Mouse (Mus musculus): ENCODE results near the gene Faim. TPM values are rescaled to one million over a fixed set of nuclear protein-coding genes. Genes with fewer than 3 reads are reported as not detected.

Faim gene
- polyA plus RNA-seq, 1 experiment from 2014 or later: 87.5 TPM

DNA sequence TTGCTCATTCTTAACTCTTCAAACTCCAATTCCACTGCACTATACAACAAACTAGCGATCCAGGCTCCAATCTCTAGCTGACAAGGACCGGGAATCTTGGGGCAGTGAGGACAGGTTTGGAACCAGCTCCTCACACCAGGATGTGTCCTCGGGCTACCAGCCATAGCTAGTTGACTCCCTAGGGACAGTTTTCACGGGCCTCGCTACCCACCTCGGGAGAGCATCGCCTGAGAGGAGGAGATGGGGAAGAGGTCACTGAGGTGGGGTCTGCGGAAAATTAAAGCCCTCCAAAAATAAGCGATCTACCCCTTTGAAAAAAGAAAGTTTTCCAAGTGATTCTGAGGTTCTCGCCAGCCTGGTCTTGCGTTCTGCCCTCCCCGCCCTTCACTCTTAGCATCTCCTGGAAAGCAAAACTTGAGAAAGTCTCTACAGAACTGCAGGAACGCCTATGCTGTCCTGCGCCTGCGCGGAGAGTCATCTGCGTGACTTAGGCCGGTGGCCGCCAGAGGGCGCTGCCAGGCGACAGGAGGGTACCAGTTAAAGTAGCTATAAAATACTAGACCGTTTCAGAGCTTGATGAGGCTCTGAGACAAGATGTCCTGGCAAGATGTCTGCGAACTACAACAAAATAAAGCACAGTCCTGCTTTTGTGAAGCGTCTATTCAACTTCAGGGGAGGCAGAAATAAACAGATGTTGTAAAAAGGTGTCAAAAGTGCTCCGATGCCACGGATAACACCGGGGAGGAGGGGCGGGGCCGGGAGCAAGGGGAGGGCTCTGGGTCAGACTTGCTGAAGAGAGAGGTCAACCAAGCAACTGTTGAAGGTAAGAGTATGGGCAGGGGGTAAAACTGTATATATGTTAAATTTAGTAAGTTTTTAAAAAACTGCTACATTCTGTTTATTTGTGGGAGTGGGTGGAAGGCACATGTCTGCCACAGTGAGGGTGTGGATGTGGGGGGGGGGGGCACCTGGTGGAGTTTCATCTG is 6.4 kb upstream of the Faim start:
- Histone ChIP-seq H3K4me2 (peak overlapping the region; percentile 53), H3K4me3 (replicated peaks) (peak overlapping the region; percentile 31), H3K27ac (no peak overlapping the region), H3K36me3 (replicated peaks) (no peaks in the 10 kb centered on the region), H3K9ac (peak overlapping the region; percentile 40), H3K9me3 (no peaks in the 10 kb centered on the region), H3K4me1 (peaks cover 4% of the 10 kb centered on the region; the same call in 1 of the 2 replicates), H3K27me3 (peaks cover 51% of the 10 kb centered on the region)
- peak; percentile 72; the same call in 1 of the 2 replicates for ATAC-seq (ENCODE audit: low FRiP score)
- WGBS: 5% methylated on average over 29 of the region's 29 CpGs

DNA sequence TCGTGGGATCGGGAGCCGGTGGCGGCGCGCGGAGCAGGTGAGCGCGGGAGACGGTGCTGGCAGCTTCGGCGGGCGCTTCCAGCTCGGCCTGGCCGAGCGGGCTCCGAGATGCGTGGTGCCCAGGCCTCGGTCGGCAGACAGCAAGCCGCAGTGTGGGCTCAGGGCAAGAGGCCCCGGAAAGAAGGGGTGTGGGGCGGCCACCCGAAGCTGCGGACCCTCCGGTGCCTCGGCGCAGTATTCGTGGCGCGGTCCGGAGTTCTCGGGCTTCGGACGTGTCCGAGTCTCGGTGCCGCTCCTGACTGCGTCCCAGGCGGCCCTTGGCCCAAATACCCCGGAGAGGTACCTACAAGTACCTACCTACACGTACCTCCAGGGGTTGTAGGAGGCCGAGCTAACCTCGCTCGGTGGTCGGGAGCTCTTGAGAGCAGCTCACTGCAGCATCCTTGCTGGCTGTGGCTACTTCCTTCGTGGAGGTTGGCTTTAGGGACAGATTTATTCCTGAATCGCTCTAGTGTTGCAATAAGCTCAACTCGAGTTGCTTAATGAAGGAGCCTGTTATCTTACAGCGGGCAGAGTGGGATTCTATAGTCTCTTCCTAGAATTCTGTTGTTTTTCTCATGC is 413 bp downstream of the Faim start:
- peak; percentile 81; the same call in 1 of the 2 replicates for ATAC-seq (ENCODE audit: low FRiP score)
- H3K4me2 ChIP-seq: peak overlapping the region; percentile 89
- peak overlapping the region; percentile 74 for H3K9ac ChIP-seq
- WGBS: under 1% methylated on average over 43 of the region's 50 CpGs
- peaks cover 19% of the 10 kb centered on the region for H3K27me3 ChIP-seq
- peak overlapping the region; percentile 84 for H3K4me3 ChIP-seq (replicated peaks)
- H3K27ac ChIP-seq: peak overlapping the region; percentile 60
- H3K36me3 ChIP-seq (replicated peaks): no peaks in the 10 kb centered on the region
- no peaks in the 10 kb centered on the region for H3K9me3 ChIP-seq
- peaks cover 12% of the 10 kb centered on the region for H3K4me1 ChIP-seq

DNA sequence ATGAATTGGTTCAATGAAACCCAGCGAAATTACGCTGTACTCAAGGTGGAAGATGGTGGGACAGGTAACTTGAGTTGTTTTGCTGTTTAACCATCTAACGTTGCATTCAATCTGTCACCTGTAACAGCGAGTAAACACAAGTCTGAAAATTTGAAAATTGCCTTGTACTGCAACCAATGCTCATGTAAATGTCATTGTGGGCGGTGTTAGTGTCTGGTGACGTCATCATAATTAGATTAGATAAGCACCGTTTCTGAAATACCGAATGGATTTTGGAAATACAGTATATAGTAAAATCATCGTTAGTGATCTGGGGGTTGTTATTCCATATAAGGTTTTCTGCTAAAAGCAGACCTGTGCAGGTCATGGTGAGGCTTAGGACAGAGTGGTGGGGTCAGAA is 958 bp downstream of the Faim start:
- peaks cover 19% of the 10 kb centered on the region for H3K27me3 ChIP-seq
- no peaks in the 10 kb centered on the region for H3K36me3 ChIP-seq (replicated peaks)
- no peaks in the 10 kb centered on the region for H3K9me3 ChIP-seq
- peak overlapping the region; percentile 84 for H3K4me3 ChIP-seq (replicated peaks)
- no peak for ATAC-seq (ENCODE audit: low FRiP score)
- H3K4me1 ChIP-seq: peaks cover 12% of the 10 kb centered on the region
- H3K4me2 ChIP-seq: peak overlapping the region; percentile 89
- no peak overlapping the region for H3K27ac ChIP-seq
- peak overlapping the region; percentile 74; the same call in 1 of the 2 replicates for H3K9ac ChIP-seq
- WGBS: 57% methylated on average over 9 of the region's 9 CpGs

DNA sequence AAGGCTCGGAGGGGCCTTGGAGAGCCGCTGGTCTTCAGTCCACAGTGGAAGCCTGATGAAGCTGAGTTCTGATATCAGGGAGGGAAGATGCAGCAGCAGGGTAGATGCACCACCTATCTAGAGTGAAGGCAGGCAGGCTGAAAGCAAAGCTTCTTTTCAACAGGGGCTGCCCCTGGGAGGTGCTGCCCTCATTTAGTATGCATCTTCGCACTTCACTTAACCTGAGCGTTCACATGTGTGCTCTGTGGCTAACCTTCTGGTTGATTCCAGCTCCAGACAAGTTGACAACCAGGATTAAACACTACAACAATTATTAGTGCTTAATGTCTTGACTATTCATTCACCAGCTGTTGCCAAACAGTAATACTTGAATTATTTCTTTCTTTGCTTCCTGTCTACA is 7.9 kb downstream of the Faim start:
- Histone ChIP-seq H3K4me1 (no peaks in the 10 kb centered on the region), H3K9me3 (no peaks in the 10 kb centered on the region), H3K4me2 (no peak overlapping the region), H3K9ac (no peak overlapping the region), H3K36me3 (replicated peaks) (peaks cover 19% of the 10 kb centered on the region; the same call in 1 of the 2 replicates), H3K27me3 (no peaks in the 10 kb centered on the region), H3K4me3 (replicated peaks) (no peak overlapping the region), H3K27ac (no peak overlapping the region)
- ATAC-seq (ENCODE audit: low FRiP score): no peak
- 94% methylated on average over 4 of the region's 4 CpGs for WGBS

DNA sequence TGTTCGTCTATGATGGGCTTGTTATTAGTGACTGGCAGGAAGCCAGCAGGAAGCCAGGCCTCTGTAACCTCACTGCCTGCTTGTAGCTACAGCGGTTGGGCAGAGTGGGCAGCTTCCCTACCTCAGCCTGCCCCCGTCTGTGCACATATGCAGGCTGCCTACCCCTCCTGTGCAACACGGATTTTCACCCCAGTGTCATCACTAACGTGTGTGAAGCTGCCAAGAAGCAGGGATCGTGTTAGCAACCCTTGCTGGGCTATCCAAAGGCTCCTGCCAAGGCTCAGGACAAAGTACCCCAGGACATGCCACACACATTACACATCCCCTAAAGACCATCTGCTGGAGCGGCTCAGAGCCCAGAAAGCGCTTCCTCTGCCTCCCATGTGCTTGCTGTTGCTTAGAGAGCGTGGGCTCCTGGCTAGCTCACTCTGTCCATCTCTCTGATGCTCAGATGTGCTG is 13.7 kb downstream of the Faim start:
- Histone ChIP-seq H3K27ac (no peak overlapping the region), H3K9ac (no peak overlapping the region), H3K27me3 (no peaks in the 10 kb centered on the region), H3K4me2 (no peak overlapping the region), H3K4me3 (replicated peaks) (no peak overlapping the region), H3K4me1 (no peaks in the 10 kb centered on the region), H3K9me3 (no peaks in the 10 kb centered on the region), H3K36me3 (replicated peaks) (peaks cover 24% of the 10 kb centered on the region)
- ATAC-seq (ENCODE audit: low FRiP score): no peak
- 90% methylated on average over 9 of the region's 9 CpGs for WGBS

DNA sequence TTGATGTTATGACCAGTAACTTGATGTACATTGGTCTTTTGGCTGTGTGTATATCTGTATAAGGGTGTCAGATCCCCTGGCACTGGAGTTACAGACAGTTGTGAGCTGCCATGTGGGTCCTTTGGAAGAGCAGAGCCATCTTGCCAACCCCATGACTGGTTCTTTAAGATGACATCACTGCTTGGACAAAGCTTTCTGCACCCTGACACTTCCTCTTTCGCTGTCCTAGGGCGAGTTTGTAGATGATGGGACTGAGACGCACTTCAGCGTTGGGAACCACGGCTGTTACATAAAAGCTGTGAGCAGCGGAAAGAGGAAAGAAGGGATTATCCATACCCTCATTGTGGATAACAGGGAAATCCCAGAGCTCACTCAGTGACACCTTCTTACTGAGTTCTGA is 15.2 kb downstream of the Faim start:
- no peaks in the 10 kb centered on the region for H3K9me3 ChIP-seq
- H3K4me1 ChIP-seq: no peaks in the 10 kb centered on the region
- no peak overlapping the region for H3K9ac ChIP-seq
- no peak overlapping the region for H3K4me3 ChIP-seq (replicated peaks)
- H3K27me3 ChIP-seq: no peaks in the 10 kb centered on the region
- H3K36me3 ChIP-seq (replicated peaks): peaks cover 28% of the 10 kb centered on the region
- 94% methylated on average over 6 of the region's 6 CpGs for WGBS
- ATAC-seq (ENCODE audit: low FRiP score): no peak
- no peak overlapping the region for H3K27ac ChIP-seq
- no peak overlapping the region for H3K4me2 ChIP-seq

DNA sequence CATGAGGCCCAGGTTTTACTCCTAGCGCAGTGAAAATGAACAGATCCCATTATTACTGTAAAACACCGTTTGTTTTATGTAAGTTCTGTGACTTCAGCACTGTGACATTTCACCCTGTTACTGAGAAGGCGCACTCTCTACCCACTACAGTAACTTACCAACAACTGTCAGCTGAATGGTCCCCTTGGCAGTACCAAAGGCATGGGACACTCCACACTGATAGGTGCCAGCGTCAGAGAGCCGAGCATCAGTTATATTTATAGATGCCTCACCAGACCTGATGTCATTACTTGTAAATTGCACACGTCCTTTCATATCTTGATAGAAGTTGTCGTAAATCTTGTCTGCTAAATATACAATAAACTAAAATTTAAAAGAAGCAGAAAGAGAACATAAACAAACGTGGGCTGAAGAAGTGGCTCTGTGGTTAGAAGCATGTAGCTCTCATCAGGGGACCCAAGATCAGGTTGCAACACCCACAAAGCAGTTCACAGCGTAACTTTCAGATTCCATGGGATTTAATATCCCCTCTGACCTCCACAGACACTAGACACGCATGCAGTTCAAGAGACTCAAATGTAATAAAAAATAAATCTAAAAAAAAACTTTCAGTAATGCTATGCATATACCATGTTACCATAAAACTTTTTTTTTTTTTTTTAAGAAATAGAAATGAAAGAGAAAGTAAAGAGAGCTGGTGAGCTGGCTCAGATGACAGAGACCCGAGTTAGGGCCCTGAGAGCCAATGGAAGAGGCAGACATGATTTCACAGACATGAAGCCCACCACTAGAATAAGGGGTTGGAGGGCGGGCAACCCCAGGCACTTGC is 23.1 kb downstream of the Faim start:
- peaks cover 4% of the 10 kb centered on the region for H3K36me3 ChIP-seq (replicated peaks)
- H3K9me3 ChIP-seq: no peaks in the 10 kb centered on the region
- ATAC-seq (ENCODE audit: low FRiP score): no peak
- WGBS: 88% methylated on average over 12 of the region's 12 CpGs
- no peak overlapping the region for H3K4me3 ChIP-seq (replicated peaks)
- H3K4me2 ChIP-seq: no peak overlapping the region
- H3K27ac ChIP-seq: no peak overlapping the region
- H3K4me1 ChIP-seq: no peaks in the 10 kb centered on the region
- H3K27me3 ChIP-seq: no peaks in the 10 kb centered on the region
- H3K9ac ChIP-seq: no peak overlapping the region

DNA sequence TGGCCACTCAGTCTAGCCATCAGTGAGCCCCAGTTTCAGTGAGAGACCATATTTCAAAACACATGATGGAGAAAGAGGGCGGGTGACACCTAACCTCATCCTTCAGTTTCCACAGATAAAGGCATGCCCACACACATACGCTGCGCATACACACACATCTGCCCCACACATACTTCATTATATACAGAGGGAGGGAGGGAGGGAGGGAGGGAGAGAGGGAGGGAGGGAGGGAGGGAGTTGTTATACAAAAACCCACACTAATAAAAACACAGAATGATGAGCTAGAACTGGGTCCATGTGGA is 23.7 kb downstream of the Faim start:
- H3K9ac ChIP-seq: no peak overlapping the region
- 85% methylated on average over 3 of the region's 3 CpGs for WGBS
- H3K4me2 ChIP-seq: no peak overlapping the region
- H3K4me3 ChIP-seq (replicated peaks): no peak overlapping the region
- no peaks in the 10 kb centered on the region for H3K9me3 ChIP-seq
- no peaks in the 10 kb centered on the region for H3K4me1 ChIP-seq
- no peak for ATAC-seq (ENCODE audit: low FRiP score)
- H3K36me3 ChIP-seq (replicated peaks): peaks cover 4% of the 10 kb centered on the region
- no peak overlapping the region for H3K27ac ChIP-seq
- no peaks in the 10 kb centered on the region for H3K27me3 ChIP-seq

DNA sequence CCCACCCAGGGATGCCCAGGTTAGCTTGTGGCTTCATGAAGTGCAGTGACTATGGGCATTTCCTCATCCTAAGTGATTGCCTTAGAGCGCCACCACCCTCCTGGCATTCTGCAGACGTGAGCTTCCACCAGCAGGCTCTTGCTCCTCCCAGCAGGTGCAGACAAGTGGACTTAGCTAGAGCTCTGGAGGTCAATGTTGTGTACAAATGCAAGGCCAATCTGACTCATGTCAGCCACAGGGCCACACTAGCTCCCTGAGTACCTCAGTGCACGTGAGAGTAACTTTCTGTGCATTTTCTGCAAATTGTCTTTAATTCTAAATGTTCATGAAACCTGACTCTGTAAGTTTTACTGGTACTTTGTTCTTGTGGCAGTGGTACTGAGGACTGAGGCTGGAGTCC is 30.1 kb downstream of the Faim start:
- Histone ChIP-seq H3K27me3 (no peaks in the 10 kb centered on the region), H3K9me3 (no peaks in the 10 kb centered on the region), H3K4me3 (replicated peaks) (no peak overlapping the region), H3K4me1 (no peaks in the 10 kb centered on the region), H3K27ac (no peak overlapping the region), H3K9ac (no peak overlapping the region), H3K36me3 (replicated peaks) (no peaks in the 10 kb centered on the region), H3K4me2 (no peak overlapping the region)
- 77% methylated on average over 3 of the region's 3 CpGs for WGBS
- no peak for ATAC-seq (ENCODE audit: low FRiP score)

DNA sequence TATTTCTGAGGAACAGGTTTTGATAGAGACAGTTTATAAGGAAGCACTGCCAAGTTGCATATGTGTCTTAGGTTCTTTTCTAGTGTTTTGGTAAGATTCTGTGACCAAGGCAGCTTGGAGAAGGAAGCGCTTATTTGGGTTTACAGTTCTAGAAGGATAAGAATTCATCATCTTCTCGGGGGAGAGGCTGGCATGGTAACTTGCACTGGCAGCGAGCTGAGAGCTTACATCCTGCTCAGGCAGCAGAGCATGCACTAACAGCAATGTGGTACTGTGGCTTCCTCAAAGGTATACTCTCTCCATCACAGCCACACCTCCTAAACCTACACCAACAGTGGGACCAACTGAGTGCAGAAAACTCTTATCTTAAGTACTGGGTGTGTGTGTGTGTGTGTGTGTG is 30.6 kb downstream of the Faim start:
- Histone ChIP-seq H3K4me1 (no peaks in the 10 kb centered on the region), H3K9ac (no peak overlapping the region), H3K36me3 (replicated peaks) (no peaks in the 10 kb centered on the region), H3K4me3 (replicated peaks) (no peak overlapping the region), H3K9me3 (no peaks in the 10 kb centered on the region), H3K4me2 (no peak overlapping the region), H3K27me3 (no peaks in the 10 kb centered on the region), H3K27ac (no peak overlapping the region)
- 82% methylated on average over 3 of the region's 3 CpGs for WGBS
- no peak for ATAC-seq (ENCODE audit: low FRiP score)

DNA sequence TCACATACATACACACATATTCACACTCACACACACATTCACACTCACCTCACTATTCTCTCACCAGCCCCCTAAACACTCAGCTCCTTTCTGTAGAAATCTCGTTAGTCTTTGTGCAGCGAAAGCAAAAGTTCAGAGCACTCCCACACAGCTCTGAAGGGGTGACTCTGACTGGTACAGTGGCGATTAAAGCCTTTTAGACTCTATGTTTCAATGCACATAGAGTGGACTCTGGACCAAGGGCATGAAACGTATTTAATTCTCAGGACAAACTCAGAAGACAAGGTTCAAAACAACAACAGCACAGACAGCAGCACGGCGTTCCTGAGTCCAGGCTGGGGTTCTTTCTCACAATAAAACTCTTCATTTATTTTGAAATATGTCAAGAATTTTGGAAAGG is 31.5 kb downstream of the Faim start:
- WGBS: 73% methylated on average over 6 of the region's 6 CpGs
- Histone ChIP-seq H3K36me3 (replicated peaks) (no peaks in the 10 kb centered on the region), H3K9ac (no peak overlapping the region), H3K4me2 (no peak overlapping the region), H3K4me3 (replicated peaks) (no peak overlapping the region), H3K9me3 (no peaks in the 10 kb centered on the region), H3K27ac (no peak overlapping the region), H3K27me3 (no peaks in the 10 kb centered on the region), H3K4me1 (no peaks in the 10 kb centered on the region)
- ATAC-seq (ENCODE audit: low FRiP score): no peak

DNA sequence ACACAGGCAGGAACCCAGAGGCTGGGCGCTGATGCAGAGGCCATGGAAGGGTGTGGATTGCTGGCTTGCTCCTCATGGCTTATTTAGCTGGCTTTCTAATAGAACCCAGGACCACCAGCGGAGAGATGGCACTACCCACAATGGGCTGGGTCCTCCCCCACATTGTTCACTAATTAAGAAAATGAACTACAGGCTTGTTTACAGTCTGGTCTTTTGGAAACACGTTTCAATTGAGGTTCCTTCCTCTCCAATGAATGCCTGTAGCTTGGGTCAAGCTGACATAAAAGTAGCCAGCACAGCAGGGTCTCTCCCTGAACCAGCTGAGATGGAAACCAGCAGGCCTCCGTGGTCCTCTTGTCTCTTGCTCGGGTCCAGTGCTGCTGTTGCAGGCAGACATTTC is 35.0 kb downstream of the Faim start:
- no peak overlapping the region for H3K4me3 ChIP-seq (replicated peaks)
- H3K4me2 ChIP-seq: no peak overlapping the region
- H3K4me1 ChIP-seq: no peaks in the 10 kb centered on the region
- H3K9me3 ChIP-seq: no peaks in the 10 kb centered on the region
- H3K27me3 ChIP-seq: no peaks in the 10 kb centered on the region
- no peak overlapping the region for H3K9ac ChIP-seq
- H3K36me3 ChIP-seq (replicated peaks): no peaks in the 10 kb centered on the region
- WGBS: 21% methylated on average over 5 of the region's 5 CpGs
- no peak overlapping the region for H3K27ac ChIP-seq
- ATAC-seq (ENCODE audit: low FRiP score): no peak

Data from forebrain, embryonic 12.5 days (tissue).